Mouse (Mus musculus): ENCODE measurements around the gene Mta3.

DNA sequence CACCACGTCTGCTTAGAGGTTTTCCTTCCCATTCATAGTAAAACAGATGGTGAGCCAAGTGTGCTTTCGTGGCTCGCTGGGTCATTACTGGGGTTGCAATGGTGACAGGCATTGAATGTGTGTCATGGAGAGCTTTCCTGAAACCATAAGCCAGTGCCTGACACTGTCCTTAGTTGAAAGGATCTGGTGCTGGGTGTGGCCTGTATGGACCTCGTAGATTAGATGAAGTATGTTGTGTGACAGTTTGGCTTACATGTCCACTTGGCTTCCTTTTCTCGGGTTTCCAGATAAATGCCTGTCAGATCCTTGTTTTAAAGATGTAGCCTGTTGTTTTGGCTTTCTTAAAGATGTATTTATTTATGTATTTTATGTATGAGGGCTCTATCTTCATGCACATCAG is 74.3 kb downstream of the Mta3 start:
- TF ChIP-seq CTCF (IDR thresholded peaks at IDR 0.05; ENCODE audit: borderline replicate concordance, control insufficient read depth, extremely low read depth, insufficient read depth, low read length, poor library complexity) = no peak
- TF ChIP-seq POLR2A (IDR thresholded peaks at IDR 0.05; ENCODE audit: control insufficient read depth, extremely low read depth, insufficient read depth, low read length, poor library complexity) = no peak

All from thymus, adult 2 months (tissue).